Mouse (Mus musculus) ovary, postnatal 14 days (tissue): ENCODE data around the gene Apobec1.
"Not testable (repeated sequence)": the region's sequence is repeated elsewhere in the genome, so short reads cannot be mapped to it uniquely, and the experiment has no call there.

Experiments
- DNase-seq: peaks from one replicate; pipeline ENCODE4 v3.0.0; 2022; ENCODE audit warnings: low spot score

Gene Apobec1

DNA sequence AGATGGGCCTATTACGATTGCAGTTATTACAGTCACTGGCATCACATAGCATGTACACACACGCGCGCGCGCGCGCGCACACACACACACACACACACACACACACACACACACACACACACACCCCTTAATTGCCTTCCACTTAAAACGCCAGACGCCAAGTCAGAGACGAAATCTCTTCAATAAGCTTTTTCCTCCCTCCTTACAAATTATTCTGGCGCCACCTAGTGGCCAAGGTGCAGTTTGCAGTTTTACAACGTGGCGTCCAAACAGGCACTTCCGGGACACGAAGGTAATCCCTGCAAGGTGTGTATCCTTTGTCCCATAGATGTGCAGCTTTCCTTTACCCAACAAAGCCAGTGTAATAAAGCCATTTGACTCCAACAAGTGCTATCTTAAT, 41.8 kb downstream of the Apobec1 start:
- peak; percentile 75 for DNase-seq

DNA sequence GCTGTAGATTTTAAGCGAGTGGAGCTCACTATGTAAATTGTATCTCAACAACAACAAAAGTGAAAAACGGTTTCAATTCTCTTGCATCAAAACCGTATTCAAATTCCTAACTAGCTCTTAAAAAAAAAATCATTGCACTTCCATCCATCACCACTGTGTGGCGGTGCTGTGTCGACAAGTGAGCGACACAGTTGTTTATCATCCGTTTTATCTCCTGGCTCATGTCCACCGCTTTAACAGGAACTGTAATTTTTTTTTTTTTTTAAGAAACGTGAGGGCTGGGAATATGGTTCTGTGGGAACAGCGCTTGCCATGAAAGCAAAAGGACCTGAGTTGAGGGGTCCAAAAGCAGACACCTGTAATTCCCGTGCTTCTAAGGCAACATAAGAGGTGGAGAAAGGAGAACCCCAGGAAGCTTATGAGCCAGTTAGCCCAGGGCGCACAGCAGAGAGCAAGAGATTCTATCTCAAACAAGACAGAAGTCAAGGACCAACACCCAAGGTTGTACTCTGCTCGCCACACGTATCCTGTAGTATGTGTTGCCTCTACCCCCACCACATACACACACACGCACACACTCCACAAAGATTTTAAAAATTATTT, 45.2 kb downstream of the Apobec1 start:
- peak; percentile 58 for DNase-seq

DNA sequence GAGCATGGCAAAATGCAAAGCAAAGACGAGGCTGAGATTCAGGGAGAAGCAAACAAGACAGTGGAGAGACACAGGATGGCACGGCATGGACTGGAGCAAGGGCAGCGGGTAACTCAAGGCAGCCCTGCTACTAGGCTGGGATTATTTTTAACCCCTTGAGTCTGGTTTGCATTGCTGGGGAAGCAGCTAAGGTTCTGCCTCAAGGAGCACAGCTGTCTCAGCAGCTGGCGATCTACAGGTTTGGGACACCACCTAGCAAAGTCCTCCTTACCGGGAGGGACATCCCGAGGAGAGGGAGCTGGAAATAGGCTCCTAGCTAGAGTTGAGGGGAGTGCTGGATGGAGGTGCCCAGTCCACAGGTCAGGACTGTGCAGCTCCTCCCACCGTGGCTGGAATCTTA, 47.0 kb downstream of the Apobec1 start:
- no peak for DNase-seq

DNA sequence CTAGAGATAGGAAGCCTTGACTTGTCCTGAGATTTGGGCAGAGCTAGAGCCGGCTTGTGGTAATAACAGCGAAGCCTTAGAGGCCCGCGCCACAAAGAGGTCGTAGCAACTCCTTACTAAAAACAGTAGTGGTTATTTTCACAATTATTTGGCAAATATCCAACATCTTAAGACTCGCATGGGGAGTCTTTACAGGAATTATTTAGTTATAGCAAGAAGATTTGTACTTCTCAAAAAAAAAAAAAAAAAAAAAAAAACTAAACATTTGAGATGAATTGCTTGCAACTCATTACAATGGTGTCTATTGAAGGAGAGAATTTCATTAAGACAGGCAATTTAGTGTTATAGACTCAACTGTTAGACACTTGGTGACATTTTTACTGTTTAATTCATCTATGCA, 48.1 kb downstream of the Apobec1 start:
- no peak for DNase-seq

DNA sequence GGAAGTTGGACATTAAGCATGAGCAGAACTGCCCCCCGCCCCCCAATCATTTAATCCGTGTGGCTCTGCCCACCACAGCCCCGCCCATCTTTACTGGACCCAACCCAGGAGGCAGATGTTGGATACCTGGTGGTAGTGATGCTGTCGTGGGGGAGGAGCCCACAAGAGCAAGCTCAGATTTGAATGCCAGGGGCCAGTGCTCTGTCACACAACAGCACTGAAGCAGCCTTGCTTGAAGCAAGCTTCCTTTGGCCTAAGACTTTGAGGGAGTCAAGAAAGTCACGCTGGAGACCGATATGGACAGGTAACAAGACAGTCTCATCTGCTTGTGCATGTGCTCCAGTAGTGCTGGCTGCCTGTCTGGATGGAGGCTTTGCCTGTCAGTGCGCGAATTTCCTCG, 48.6 kb downstream of the Apobec1 start, which contains the start of gene Aicda:
TSS of gene Aicda (plus strand) at position 196 of the 400 bp plus-strand sequence.
- no peak for DNase-seq

DNA sequence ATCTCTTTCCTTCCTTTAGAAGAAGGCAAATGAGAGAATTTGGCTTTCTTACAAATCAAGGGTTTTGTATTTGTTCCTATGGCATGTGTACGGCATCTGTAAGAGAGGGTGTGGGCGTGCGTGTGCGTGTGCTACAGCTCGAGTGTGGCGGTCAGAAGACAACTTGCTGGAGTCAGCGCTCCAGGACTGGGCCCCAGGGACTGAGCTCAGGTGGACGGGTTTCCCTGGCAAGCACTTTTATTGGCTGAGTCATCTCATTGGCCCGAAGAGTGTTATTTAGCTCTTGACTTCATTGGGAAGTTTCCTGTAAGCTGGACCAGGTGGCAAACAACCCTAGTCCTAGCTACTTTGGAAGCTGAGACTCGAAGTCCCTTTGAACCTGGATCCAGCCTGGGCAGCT, 56.3 kb downstream of the Apobec1 start:
- no peak for DNase-seq

DNA sequence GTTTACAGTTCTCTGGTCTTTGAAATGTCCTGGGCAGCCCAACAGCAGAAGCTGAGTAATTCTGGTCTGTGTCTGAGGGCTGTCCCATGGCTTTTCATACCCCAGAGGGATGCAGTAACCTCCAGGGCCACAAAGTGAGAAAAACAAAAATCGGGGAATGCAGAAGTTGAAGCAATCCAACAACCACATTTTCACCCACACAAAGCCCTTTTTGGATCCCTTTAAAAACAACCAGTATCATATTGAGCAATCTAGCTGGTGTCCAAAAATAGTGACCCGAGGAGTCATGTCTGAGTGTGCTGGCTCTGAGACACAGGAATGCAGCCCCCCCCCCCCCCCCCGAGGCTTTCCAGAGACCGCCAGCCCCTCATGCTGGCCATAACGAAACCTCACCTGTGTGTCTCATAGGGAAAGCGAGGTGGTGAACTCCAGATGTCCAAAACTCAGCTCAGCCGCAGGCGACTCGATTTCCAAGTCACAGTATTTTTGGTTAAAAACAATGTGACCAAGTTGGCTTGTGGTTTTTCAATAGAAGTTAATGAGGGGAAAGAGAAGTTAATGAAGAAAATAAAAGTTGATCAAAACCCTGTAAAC, 56.9 kb downstream of the Apobec1 start:
- DNase-seq, result no peak

DNA sequence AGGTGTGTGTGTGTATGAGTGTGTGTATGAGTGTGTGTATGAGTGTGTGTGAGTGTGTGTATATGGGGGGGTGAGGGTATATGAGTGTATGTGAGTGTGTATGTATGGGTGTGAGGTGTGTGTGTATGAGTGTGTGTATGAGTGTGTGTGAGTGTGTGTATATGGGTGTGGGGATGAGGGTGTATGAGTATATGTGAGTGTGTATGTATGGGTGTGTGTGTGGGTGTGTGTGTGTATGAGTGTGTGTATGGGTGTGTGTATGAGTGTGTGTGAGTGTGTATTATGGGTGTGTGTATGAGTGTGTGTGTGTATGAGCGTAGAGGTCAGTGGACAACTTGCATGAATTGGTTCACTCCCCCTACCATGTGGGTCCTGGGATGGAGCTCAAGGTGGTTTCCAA, 57.6 kb downstream of the Apobec1 start:
- DNase-seq, result no peak

DNA sequence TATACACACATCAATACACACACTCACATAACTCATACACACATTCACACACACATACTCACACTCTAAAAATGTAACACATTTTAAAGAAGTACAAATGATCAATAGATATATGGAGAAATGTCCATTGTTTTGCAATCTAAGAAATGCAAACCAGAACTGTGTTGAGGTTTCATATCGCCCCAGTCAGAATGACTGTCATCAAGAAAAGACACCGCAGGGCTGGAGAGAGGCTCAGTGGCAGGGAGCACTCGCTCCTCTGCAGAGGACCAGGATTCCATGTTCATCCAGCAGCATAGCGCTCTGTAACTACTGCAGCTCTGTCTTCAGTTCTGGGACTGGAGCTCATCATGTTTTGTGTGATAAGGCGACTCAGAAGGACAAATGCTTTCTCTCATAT, 58.7 kb downstream of the Apobec1 start:
- no peak for DNase-seq

DNA sequence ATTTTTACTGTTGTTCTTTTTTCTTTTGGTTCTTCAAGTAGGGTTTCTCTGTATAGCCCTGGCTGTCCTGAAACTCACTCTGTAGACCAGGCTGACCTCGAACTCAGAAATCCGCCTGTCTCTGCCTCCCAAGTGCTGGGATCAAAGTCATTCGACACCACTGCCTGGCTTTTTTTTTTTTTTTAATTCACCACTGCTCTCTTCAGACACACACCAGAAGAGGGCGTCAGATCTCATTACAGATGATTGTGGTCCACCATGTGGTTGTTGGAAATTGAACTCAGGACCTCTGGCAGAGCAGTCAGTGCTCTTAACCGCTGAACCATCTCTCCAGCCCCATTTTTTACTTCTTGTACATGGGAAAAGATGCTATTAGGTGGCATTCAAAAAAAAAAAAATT, 59.8 kb downstream of the Apobec1 start:
- DNase-seq, result not testable (repeated sequence)

DNA sequence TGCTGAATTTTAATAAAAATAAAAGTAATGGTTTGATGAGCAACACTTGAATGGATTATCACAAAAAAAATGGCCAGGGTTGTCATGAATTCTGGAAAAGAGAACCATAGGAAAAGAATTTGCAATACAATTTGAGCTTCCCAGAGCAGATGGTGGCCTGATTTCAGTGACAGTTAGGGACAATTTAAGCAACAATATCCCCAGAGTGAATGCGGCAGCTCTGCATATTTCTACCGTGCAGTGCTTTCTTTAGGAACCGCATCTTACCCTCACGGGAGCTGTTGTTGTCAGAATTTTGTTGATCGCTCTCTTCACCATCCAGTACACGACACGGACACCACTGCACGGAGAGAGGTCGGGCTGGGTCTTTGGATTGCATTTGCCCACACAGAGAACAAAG, 62.7 kb downstream of the Apobec1 start:
- DNase-seq, result no peak

DNA sequence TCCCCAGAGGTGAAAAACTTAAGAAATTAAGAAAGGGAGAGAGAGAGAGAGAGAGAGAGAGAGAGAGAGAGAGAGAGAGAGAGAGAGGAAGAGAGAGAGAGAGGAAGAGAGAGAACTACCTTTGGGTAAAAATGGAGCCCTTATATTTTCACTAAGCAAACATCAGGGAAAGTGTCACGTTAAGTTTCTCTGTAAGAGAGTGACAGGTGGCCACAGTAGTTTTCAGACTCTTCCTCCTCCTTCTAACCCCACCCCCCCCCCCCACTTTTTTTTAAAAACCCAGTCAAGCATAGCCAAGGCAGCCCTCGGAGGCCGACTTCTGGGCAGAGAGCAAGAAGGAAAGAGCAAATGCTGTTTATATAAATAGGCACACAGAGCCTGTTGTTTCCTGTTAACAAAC, 68.2 kb downstream of the Apobec1 start:
- no peak for DNase-seq

DNA sequence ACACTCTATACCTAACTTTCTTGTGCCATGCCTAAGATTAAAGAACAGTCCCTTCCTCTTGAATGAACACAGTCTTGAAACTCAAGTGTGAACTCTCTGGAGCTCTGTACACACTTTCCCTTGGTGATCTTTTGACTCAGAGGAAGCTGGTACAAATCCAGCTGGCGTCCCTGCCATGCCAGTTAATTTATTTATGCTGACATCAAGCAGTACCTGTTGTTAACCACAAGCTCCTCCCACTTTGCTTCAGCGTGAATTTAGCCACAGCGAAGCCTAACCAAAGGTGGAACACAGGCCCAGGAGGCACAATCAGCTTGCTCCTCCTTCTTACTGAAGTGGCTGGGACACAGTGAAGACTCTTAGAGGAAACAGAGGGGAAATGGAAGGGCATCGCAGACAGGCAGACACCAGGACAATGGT, 69.4 kb downstream of the Apobec1 start:
- no peak for DNase-seq

DNA sequence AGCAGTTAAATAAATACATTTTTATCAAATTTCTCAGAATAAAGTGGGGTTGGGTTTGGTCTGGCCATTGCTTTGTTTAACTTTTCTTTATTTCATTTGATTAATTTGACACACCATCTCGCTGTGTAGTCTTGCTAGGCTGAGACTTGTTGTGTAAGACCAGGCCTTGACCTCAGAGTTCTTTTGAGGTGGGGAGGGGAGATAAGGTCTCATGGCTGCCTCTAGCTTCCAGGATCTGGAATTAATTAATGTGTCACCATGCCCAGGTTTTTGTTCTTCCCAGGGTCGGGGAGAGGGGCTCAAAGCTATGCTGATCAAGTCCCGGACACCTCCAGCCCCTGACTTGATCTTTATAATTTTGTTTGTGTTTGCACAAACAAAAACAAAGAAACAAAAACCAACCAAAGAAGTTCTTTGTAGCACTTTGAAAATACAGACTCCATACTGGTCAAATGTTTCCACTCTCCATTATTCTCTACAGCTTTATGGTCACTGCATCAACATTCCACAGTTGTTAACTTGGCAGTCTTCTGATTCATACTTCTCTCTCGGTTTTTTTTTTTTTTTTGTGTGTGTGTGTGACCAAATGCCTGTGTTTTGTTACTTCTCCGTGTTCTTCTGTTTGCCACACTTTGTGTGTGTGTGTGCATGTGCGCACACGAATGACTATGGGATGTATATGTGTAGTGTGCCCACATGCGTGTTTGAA, 70.6 kb downstream of the Apobec1 start:
- DNase-seq, result no peak

DNA sequence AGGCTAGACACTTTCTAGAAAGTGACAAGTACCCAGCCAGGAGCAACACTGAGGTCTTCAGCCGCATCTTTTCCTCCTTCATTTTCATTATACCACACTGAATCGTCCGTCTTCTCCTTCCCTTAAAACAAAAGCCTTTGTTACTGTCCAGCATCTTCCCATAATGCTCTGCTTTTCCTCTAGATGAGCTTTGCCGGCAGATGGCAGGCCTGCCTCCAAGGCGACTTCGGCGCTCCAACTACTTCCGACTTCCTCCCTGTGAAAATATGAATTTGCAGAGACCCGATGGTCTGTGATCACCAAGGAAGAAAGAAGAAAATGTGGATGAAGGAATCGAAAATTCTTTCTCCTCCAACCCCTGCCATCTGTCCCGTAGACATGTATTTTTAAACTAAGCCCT, 74.1 kb downstream of the Apobec1 start:
- DNase-seq, result no peak
